Mouse (Mus musculus) thymus, adult 2 months (tissue): ENCODE data around the gene Grin1.
A peak's percentile ranks its signal among the peaks of the same experiment; 100 is the strongest.

Experiments used
- CTCF ChIP-seq: fragments of 200-500 bp; IDR thresholded peaks from 2 replicates; pipeline ENCODE4 v1.5.1; 2012; ENCODE audit warnings: mild to moderate bottlenecking, control low read depth, low read length, moderate library complexity, borderline replicate concordance; ENCODE audit not compliant: control insufficient read depth, poor library complexity, insufficient read depth; ENCODE audit errors: extremely low read depth
- POLR2A ChIP-seq: fragments of 200-500 bp; IDR thresholded peaks from 2 replicates; pipeline ENCODE4 v1.6.1; 2012; ENCODE audit warnings: mild to moderate bottlenecking, low read length, control low read depth, moderate library complexity; ENCODE audit not compliant: control insufficient read depth, poor library complexity, insufficient read depth; ENCODE audit errors: extremely low read depth

- TF ChIP-seq POLR2A, result no peak
- peak; percentile 77; the same call in 1 of the 2 replicates for TF ChIP-seq CTCF
These were observed 26.1 kb downstream of the Grin1 start for GRCm38 (mm10) chr2:25292856-25293255.
